Mouse (Mus musculus): ENCODE measurements around the gene Tinagl1.
A peak's percentile ranks its signal among the peaks of the same experiment; 100 is the strongest.

The Tinagl1 gene

DNA sequence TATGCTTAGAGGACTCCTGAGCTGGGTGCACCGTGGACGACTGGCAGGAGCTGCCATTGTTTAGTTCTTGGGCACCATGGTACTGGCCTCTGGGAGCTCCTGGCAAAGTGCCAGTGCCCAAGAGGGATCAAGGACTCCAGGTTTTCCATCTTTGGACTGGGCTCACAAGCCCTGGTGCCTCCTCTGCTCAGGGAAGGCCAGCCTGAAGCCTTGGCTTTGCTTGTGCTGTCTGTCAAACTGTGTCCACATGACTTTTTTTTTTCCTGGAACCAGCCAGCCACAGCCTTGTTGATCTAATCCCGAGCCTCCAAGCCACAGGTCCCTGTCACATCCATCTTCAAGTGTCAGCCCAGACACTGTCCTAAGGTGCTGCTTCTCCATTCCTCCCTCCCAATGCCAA is 33.1 kb downstream of the Tinagl1 start:
- no peak for DNase-seq (ENCODE audit: extremely low spot score, low spot score)

DNA sequence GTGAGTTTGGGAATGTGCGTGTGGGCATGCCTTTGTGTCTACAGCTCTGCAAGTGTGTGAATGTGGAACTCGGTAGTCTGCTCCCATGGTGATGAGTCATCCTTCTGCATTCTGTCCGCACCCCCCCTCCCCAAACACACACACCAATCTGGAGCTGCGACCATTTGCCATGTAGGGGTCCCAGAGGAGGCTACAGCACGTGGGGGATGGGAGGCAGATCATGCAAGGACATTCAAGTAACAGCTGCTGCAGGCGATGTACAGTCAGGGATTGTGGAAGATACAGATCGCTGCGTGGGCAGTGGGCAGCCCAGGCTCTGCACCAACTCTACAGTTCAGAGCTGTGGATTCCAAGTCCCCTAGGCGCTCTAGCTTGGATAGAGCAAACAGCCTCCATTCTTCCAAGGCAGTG is 33.9 kb downstream of the Tinagl1 start:
- no peak for DNase-seq (ENCODE audit: extremely low spot score, low spot score)

DNA sequence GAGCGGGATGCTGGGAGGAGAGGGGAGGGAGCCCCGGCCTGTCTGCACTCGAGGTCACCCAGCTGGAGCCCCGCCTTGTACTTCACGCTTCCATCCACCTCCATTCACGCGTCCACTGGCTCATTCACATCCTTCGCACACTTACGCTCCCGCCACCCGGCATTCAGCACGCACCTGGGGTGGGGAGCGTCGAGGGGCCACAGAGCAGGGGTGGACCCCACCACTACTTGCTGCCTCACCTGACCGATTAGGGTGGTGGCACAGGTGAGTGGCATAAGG is 35.8 kb downstream of the Tinagl1 start, which contains the start of gene Hcrtr1:
Hcrtr1 (minus strand) TSS at position 146 of the 279 bp plus-strand sequence.
- DNase-seq (ENCODE audit: extremely low spot score, low spot score), result no peak

DNA sequence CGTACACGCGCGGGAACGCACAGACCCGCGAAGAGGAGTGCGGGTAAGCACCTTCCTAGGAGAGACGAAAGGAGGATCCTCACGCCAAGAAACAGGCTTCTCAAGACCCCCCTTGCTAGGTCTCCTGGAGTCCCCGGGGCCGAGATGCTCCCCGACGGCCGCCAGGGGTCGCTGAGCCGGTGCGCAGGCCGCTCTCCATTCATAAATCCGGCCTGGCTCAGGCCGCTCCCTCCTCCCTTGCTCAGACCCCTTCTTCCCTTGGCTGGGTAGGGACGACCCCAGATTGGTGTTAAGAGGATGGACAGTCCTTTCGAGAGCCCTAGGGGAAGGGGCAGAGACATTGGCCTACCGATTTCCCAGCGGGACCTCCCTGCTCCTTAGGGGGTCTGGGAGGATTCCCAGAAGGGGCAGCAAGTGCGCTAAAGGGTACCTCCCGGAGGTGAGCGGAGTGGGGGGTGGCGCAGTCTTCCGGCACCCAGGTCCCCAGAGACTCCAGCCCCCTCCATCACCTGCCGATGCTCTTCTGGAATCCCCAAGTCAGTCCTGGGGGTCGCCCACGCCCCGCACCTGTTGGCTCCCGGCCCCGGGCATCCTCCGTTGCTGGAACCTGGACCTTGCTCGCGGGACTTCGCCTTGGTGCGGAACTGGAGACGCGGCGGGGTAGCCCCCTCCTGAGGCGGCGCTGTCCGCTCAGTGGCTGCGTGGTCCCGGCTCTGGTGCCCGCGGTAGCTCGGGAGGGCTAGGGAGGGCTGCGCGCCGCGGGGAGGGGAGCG is 36.3 kb downstream of the Tinagl1 start:
- peak; percentile 86 for DNase-seq (ENCODE audit: extremely low spot score, low spot score)

DNA sequence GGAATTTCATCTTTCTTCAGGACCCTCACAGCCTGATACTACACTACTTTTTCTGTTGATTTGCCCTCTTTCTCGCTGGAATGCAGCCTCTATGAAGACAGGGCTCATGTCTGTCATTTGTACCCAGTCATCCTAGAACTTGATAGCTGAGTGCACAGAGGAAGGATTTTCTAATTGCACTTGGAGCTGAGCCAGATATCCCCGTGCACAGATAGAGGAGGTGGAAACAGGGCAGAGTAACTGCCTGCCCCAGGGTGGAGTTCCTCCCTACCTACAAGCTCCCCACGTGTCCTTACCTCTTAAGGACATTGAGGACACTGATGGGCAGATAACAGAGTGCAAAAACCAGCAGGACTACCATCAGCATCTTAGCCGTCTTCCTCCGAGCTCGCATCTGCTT is 41.5 kb downstream of the Tinagl1 start:
- no peak for DNase-seq (ENCODE audit: extremely low spot score, low spot score)

DNA sequence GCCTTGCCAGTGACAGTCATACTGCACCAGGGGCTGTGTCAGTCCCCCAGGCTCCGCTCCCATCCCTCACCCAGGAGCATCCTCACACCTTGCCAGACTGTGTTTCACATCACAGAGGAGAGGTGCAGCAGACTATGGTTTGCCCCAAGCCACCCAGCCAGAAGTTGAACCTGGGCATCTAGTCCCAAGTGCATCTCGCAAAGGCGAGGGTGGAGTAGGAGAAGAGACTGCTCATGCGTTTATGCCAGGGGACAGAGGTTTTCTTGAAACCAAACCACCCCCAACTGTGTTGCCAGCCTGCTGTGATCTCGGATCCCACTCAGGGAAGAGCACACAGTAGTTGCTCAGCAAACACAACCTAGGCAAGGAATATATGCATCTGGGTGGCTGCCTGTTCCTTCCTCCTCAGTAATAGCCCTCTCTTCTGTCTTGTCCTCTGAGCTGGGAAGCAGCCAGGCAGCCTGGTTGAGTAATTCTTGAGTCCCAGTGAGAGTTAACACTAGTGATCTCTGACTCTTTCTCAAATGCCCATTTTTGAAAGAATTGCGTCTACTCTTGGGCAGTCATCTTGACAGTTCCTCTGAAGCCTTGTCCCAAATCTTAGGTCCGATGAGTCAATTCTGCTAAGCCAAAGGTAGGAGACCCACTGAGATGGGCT is 43.3 kb downstream of the Tinagl1 start:
- DNase-seq (ENCODE audit: extremely low spot score, low spot score), result no peak

DNA sequence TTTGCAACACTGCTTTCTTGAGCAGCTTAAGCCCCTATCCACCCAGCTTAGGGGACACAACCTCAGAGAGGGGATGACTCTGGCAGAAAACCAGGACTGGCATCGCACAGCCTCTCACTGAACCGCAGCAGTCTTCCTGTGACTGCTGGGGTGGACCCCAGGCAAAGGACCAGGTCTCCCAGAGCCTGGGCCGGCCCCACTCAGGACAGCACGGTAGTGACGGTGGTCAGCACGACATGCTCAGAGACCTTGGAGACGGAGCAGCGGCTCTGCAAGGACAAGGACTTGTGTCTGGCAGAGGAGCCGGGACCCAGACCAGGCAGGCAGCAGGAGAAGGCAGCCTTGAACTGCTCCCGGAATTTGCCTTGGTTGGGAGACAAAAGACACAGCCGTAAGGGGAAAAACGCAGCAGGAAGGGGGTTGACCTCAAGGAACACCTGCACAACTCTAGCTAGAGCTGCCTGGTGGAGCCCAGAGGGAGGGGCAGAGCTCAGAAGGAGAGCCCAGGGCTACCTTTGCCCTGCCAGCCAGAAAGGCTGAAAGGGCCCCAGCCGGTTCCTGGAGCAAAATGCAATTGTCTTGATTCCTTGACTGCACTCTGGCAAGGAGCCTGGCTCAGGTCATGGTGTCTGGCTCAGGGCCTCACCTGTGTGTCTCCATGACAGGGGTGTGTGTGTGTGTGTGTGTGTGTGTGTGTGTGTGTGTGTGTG is 44.1 kb downstream of the Tinagl1 start:
- DNase-seq (ENCODE audit: extremely low spot score, low spot score), result no peak

DNA sequence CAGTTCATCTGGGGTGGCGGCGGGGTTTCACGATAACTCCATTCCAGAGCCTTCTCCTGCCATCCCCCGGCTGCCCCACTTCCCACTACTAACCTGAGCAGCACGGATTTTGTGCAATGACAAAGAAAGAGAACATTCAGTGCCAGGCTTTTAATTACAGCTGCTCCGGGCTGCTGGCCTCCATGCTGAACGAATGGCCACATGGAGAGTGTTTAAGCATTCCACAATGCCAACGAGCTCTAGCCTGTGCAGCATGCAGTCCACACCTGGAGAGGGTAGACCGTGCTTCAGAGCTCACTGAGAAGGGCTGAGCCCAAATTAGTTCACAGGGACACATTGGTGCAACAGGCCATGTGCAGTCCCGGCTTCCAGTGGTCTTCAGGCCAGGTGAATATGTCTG is 44.8 kb downstream of the Tinagl1 start:
- no peak for DNase-seq (ENCODE audit: extremely low spot score, low spot score)

DNA sequence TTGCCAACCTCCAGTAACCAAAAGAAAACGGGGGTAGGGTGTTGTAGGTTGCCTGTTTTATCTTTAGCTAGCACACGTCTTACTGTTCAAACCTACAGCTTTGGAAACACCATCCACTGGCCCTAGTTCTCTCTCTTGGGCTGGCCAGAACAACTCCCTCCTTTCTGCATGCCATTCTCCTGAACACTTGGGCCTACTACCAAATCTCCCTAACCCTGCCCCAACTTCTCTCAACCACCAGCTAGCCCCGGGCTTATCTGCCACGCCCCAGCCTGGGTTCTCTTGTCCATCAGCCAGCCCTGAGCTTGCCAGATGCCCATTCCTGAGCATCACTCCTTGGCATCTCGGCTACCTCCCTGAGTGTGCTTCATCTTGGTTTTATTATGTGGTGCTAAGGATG is 46.0 kb downstream of the Tinagl1 start:
- no peak for DNase-seq (ENCODE audit: extremely low spot score, low spot score)

DNA sequence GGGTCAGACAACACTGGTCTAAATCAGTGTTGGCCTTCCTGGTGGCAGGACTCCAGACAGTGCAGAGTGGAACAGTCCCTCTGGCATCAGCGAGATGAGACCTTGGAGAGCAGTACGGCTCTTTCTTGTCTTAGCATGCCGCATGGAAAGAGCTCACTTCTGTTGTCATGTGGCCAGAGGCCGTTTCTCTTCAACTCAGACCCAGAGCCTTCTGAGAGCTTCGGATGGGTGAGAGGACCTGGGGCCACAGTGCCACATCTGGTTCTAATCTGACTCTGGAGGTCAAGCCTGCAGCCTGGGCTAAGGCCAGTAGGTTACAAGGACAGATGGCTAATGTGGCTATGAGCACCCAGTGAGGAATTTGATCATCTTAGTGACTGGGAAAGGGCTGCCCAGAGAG is 49.0 kb downstream of the Tinagl1 start:
- DNase-seq (ENCODE audit: extremely low spot score, low spot score), result peak; percentile 52

DNA sequence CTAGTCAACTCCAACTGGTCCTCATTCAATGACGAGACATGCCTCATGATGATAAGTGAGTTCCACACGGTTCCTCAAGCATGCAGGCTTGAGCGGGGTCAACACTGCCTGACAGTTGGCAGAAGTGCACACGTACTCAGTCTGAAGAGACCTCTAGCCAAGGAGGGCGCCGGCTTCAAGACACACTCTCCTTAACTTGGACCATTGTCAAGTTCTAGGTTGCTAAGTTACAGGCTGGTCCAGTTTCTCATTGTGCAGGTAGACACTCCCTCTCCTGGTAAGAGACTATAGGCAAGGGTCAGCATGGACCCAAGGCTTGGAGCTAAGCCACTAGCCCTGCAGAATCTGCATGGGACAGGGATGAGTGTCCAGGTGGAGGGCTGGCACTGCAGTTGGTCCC is 49.8 kb downstream of the Tinagl1 start:
- DNase-seq (ENCODE audit: extremely low spot score, low spot score), result no peak

DNA sequence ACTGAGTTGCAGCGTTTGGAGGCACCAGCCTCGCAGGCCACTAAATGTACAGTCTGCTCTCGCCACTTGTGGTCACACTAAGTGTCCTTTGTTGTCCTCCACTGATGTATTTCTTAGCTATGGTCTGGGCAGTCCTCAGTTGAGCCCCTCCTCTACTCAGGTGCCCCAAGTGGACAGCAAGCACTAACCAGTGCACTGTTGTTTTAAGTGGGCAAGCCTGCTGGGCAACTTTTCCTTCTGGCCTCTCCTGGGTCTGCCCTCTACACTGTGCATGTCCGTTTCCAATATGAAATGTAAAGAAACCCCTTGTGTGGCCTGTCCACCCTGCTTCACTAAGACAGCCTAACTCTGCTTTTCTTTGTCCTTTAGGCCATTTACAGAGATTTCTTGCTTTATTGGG is 50.8 kb downstream of the Tinagl1 start:
- no peak for DNase-seq (ENCODE audit: extremely low spot score, low spot score)

DNA sequence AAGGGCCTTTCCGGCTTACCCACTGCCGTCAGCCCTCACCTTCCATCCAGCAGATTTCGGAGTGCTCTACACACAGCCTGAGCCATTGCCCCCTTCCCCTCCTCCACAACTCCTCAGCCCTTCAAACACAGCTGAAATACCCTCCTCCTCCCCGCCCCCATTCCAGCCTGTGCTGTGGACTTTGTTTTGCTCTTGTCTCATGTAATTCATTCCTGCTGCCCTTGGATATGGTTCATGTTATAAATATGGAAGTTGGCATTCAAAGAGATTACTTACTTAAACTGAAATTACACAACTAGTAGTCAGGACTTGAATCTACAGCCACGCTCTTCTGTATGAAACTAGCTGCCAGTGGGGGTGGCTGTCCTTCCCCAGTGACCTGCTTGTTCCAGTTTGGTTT is 51.9 kb downstream of the Tinagl1 start:
- DNase-seq (ENCODE audit: extremely low spot score, low spot score), result no peak

DNA sequence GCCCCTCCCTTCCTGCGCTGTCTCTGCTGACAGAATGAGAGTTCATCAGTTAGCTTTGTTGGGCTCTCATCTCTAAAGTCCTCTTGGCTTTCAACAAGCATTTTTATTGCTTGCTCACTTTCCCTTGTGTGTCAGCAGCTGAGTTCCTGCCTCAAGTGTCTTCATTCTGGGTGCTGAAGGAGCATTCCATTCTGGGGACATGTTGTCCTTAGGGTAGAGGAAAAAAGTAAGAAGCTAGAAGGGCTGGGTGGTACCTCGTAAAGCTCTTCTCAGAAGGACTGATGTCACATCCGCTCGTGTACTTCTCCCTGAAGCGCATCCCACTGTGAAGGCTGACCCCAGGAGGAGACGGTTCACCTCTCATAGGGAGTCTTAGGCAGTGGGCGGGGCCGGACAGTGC is 53.4 kb downstream of the Tinagl1 start:
- DNase-seq (ENCODE audit: extremely low spot score, low spot score), result no peak

DNA sequence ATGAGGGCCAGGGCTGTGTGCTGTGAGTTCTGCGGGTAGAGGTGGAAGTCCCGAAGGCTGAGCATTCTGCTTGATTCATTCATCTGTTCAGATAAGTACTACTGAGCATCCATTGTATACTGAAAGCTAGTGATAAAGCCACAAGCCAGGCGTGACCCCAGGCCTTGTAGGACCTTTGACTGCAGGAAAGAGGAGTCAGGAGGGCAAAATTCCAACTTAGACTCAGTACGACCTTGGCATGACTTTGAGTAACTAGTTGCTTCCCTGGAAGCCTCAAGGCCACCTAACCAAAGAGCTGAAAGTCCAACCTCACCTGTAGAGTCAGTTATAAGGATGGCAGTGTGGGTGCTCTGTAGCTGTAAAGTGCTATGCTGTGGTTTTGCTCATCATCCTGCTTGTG is 54.2 kb downstream of the Tinagl1 start:
- DNase-seq (ENCODE audit: extremely low spot score, low spot score), result no peak
